Mouse (Mus musculus): Measurements from ENCODE around the gene Apc2. TPM values are rescaled to one million over a fixed set of nuclear protein-coding genes. Genes with fewer than 3 reads are reported as not detected.
A peak's percentile ranks its signal among the peaks of the same experiment; 100 is the strongest.

The Apc2 gene
- polyA plus RNA-seq, 1 experiment, result not detected

DNA sequence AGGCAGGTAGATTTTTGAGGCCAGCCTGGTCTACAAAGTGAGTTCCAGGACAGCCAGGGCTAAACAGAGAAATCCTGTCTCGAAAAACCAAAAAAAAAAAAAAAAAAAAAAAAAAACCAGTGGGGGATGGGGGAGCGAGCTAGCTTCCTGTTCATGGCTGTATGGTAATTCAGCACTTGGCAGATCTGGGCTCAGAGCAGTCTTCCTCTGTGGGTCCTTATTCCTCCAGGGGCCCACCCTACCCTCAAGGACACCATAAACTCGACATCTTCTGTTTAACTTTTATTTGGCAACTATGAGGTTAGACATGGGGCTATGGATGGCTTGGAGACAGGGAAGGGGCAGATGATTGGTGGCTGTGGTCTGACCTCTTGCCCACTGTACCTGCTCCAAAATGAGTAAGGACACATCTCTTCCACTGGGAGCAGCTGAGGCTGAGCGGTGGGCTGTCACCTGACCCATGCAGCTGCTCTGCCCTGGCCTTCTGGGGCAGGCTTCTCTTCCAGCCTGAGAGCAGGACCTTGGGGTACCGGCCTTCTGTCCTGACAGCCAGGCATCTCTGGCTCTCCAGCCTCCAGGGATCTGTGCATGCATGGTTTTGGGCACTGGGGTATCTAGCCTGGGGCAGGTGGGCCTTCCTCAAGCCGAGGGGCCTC, 25.4 kb downstream of the Apc2 start:
- TF ChIP-seq TAL1 (IDR thresholded peaks at IDR 0.05; ENCODE audit: low read length) (no peak), GATA1 (IDR thresholded peaks at IDR 0.05; ENCODE audit: low read length) (no peak)
- peaks cover 44% of the 10 kb centered on the region for H3K36me3 ChIP-seq (ENCODE audit: control insufficient read depth)
- H3K4me1 ChIP-seq (ENCODE audit: control insufficient read depth), result peaks cover 96% of the 10 kb centered on the region
- peak overlapping the region; percentile 92 for H3K4me3 ChIP-seq (replicated peaks)
- H3K27me3 ChIP-seq (ENCODE audit: control insufficient read depth), result peaks cover 10% of the 10 kb centered on the region
- no peaks in the 10 kb centered on the region for H3K9me3 ChIP-seq (ENCODE audit: control insufficient read depth, low read length)

DNA sequence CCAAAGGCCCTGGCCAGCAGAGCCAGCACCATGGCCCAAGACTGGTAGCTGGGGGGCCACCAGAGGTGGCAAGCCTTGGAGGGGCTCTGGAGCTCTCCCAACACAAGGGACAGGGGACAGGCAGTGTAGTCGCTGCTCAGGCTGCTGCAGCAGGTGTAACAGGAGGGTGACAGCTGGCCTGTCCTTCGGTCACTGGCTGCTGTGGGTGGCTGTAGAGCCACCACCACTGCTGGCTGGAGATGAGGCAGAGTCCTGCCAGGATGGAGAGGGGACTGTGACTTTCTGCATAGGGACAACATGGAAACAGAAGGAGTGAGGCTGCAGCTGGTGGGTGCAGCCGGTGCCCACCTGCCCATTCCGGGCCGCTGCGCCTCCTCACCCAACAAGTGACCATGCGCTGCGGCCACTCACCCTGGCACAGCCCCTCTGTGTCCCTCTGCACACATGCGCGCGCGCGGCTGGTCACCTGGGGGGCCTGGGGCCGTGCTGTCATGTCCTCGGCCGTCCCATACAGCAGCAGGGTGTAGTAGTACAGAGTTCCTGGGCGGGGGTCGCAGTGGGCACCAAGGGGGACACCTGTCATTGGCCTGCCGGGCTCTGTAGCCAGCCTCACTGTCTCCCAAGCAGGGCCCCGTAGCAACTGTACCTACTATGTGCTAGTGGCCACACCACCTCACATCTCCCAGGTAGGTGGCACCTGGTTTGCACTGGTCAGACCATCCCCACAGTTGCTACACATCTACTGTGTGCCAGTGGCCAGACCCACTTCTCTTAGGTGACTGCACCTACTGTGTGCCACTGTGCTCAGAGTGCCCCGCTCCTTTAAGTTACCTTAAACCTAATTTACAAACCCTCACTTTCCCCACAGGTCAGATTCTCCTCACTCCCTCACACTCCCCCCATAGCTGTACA, 26.1 kb downstream of the Apc2 start:
- Histone ChIP-seq H3K9me3 (ENCODE audit: control insufficient read depth, low read length) (no peaks in the 10 kb centered on the region), H3K4me3 (replicated peaks) (peak overlapping the region; percentile 92), H3K27me3 (ENCODE audit: control insufficient read depth) (peaks cover 2% of the 10 kb centered on the region), H3K4me1 (ENCODE audit: control insufficient read depth) (peaks cover 89% of the 10 kb centered on the region), H3K36me3 (ENCODE audit: control insufficient read depth) (peaks cover 41% of the 10 kb centered on the region)
- no peak for TF ChIP-seq TAL1 (IDR thresholded peaks at IDR 0.05; ENCODE audit: low read length)
- TF ChIP-seq GATA1 (IDR thresholded peaks at IDR 0.05; ENCODE audit: low read length), result no peak

GRCm38 (mm10) chr10:80322811-80323211, 27.0 kb downstream of the Apc2 start:
- Histone ChIP-seq H3K27me3 (ENCODE audit: control insufficient read depth) (no peaks in the 10 kb centered on the region), H3K9me3 (ENCODE audit: control insufficient read depth, low read length) (no peaks in the 10 kb centered on the region), H3K4me3 (replicated peaks) (peak overlapping the region; percentile 92), H3K4me1 (ENCODE audit: control insufficient read depth) (peaks cover 82% of the 10 kb centered on the region), H3K36me3 (ENCODE audit: control insufficient read depth) (peaks cover 32% of the 10 kb centered on the region)
- TF ChIP-seq GATA1 (IDR thresholded peaks at IDR 0.05; ENCODE audit: low read length), result no peak

DNA sequence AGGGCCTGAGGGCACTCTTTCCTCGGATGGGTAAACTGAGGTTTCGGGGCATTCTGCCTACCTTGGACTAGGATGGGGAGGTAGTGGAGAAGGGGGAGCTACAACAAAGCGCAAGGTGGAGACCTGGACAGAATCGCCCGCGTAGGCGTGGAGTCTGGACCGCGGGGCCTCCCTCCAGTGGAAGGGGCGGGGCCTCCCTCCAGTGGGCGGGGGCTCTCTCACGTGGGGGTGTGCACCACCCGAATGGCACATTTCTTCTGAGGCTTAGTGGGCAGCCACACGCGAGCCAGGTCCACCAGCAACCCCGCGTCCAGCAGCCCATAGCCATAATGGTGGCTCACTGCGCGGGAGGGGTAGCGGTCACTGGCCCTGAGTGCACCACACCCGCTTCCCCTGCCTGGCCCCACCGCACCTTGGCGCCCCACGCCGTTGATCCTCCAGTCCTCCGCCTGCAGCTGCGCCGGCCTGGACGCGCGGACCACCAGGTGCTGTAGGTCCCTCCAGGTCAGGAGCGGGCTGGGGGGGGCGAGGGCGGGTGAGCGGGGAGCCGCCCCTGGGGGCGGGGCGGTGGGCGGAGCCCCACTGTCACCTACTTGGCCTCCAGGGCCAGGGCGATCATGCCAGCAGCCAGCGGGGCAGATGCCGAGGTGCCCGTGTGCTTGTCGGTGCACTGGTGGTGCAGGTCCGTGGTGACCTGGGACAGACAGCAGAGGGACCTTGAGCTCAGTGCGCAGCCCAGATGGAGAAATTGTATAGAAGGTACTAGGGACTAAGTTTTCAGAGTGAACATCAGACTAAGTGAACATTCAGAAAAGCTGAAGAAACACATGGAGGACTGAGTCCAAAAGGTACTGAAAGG, 27.7 kb downstream of the Apc2 start:
- H3K27me3 ChIP-seq (ENCODE audit: control insufficient read depth), result no peaks in the 10 kb centered on the region
- peak overlapping the region; percentile 92 for H3K4me3 ChIP-seq (replicated peaks)
- no peaks in the 10 kb centered on the region for H3K9me3 ChIP-seq (ENCODE audit: control insufficient read depth, low read length)
- TF ChIP-seq TAL1 (IDR thresholded peaks at IDR 0.05; ENCODE audit: low read length), result no peak
- no peak for TF ChIP-seq GATA1 (IDR thresholded peaks at IDR 0.05; ENCODE audit: low read length)
- peaks cover 81% of the 10 kb centered on the region for H3K4me1 ChIP-seq (ENCODE audit: control insufficient read depth)
- H3K36me3 ChIP-seq (ENCODE audit: control insufficient read depth), result peaks cover 25% of the 10 kb centered on the region

- Histone ChIP-seq H3K4me3 (replicated peaks) (peak overlapping the region; percentile 92), H3K36me3 (ENCODE audit: control insufficient read depth) (peaks cover 16% of the 10 kb centered on the region), H3K27me3 (ENCODE audit: control insufficient read depth) (no peaks in the 10 kb centered on the region), H3K4me1 (ENCODE audit: control insufficient read depth) (peaks cover 81% of the 10 kb centered on the region), H3K9me3 (ENCODE audit: control insufficient read depth, low read length) (peaks cover under 1% of the 10 kb centered on the region)
- TF ChIP-seq TAL1 (IDR thresholded peaks at IDR 0.05; ENCODE audit: low read length) (no peak), GATA1 (IDR thresholded peaks at IDR 0.05; ENCODE audit: low read length) (no peak)
Measured at GRCm38 (mm10) chr10:80324120-80325037, 28.6 kb downstream of the Apc2 start.

DNA sequence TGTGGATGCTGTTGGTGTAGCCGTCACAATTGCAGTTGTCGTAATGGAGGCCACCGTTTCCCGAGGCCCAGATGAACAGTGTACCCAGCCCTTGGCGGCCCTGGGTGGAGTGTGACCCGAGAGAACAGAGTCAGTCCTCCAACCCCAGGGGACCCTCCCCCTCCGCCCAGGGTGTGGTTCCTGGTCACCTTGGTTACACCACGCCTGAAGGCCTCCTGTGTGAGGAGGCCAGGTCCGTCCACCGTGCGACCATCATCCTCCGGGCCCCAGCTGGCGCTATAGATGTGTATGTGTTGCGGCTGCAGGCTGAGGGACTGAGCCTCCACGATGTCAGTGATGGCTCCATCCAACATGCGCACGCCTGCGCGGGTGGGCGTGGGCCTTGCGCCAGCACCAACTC, 29.3 kb downstream of the Apc2 start:
- peaks cover 13% of the 10 kb centered on the region for H3K36me3 ChIP-seq (ENCODE audit: control insufficient read depth)
- H3K9me3 ChIP-seq (ENCODE audit: control insufficient read depth, low read length), result peaks cover 5% of the 10 kb centered on the region
- H3K4me1 ChIP-seq (ENCODE audit: control insufficient read depth), result peaks cover 83% of the 10 kb centered on the region
- no peaks in the 10 kb centered on the region for H3K27me3 ChIP-seq (ENCODE audit: control insufficient read depth)
- no peak for TF ChIP-seq TAL1 (IDR thresholded peaks at IDR 0.05; ENCODE audit: low read length)
- TF ChIP-seq GATA1 (IDR thresholded peaks at IDR 0.05; ENCODE audit: low read length), result no peak
- H3K4me3 ChIP-seq (replicated peaks), result no peak overlapping the region

DNA sequence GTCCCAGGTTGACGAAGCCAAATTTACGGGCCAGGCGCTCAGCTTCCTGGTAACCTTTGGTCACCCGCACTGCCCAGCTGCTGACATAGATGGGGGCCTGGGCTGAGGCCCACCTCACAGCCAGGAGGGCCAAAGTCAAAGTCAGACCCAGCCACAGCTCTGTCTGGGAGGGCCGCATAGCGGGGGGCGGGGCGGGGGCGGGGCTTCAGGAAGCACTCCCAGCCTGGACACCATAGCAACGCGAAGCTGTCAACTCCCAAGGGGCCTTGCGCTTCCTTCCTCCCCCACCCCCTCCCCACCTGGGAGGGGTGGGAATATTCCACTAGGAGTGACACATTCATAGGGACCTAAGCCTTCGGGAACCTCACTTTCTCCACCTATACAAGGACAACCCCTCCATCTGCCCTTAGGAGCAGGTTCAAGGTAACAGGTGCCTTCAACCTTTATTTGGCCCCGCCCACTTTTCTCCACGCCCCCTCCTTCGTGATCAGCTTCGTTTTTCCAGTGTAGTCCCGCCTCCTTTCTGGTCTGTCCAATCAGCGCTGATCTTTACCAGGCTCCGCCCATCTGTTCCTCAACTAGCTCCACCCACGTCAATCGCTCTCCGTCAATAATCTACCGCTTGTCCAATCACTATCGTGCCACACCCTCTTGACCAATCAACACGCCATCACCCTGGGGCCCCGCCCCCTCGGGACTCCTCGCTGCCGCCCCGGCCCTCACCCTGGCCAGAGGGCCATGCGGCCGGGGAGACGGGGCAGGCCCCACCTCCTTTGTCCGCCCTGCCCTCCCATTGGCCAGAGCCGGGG, 33.7 kb downstream of the Apc2 start, which contains the start of the genes Pcsk4 and Reep6:
TSS of gene Pcsk4 (minus strand) at position 226 of the 809 bp plus-strand sequence.
TSS of gene Reep6 (plus strand) at position 681 of the 809 bp plus-strand sequence.
- peaks cover 84% of the 10 kb centered on the region for H3K4me1 ChIP-seq (ENCODE audit: control insufficient read depth)
- peak within 1 kb of the TSS; percentile 71 for H3K4me3 ChIP-seq (replicated peaks)
- TF ChIP-seq GATA1 (IDR thresholded peaks at IDR 0.05; ENCODE audit: low read length) (no peak), TAL1 (IDR thresholded peaks at IDR 0.05; ENCODE audit: low read length) (no peak)
- no peaks in the 10 kb centered on the region for H3K27me3 ChIP-seq (ENCODE audit: control insufficient read depth)
- H3K36me3 ChIP-seq (ENCODE audit: control insufficient read depth), result peaks cover 35% of the 10 kb centered on the region
- H3K9me3 ChIP-seq (ENCODE audit: control insufficient read depth, low read length), result peaks cover 15% of the 10 kb centered on the region

Measured in erythroblast, embryonic 14.5 days (primary cell).